Mouse (Mus musculus) olfactory bulb, adult 2 months (tissue): ENCODE results near the gene Ctu2.

Experiments used
- CTCF ChIP-seq: fragments of 200-500 bp; IDR thresholded peaks from 2 replicates; pipeline ENCODE4 v1.5.1; 2012; ENCODE audit warnings: low read depth, mild to moderate bottlenecking, low read length, moderate library complexity; ENCODE audit not compliant: insufficient read depth
- POLR2A ChIP-seq: fragments of 200-500 bp; IDR thresholded peaks from 2 replicates; pipeline ENCODE4 v1.6.1; 2012; ENCODE audit warnings: mild to moderate bottlenecking, low read depth, low read length, moderate library complexity; ENCODE audit not compliant: insufficient read depth

DNA sequence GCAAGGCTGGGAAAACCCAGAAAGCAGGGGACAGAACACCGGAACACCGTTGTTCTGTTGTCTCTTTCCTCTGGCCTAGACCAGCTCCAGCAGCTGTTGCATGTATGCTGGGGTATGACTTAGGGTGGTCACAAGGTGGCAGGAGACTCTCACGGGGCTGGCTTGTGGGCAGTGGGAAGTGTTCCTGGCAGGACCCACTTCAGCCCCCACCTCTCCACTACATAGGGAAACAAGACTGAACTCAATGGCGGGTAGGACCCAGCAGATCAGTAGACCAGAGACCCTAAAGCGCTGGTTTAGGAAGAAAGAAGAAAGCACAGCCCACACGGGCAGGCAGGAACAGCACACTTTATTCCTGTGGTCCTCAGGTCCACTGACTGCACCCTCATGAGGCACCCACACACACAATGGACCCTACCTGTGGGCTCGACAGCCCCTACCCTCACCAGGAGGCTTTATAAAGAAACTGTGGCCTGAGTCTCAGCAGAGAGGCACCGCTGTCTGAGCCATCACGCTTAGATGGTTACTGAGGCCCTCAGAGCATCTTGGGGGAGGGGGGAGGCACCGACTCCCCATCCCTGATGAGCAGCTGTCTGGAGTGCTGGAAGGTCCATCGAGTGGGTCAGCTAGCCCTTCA, 42.6 kb upstream of the Ctu2 start:
- no peak for TF ChIP-seq POLR2A
- no peak for TF ChIP-seq CTCF
